Mouse (Mus musculus): Measurements from ENCODE around the gene Ewsr1. TPM values are rescaled to one million over a fixed set of nuclear protein-coding genes. Genes with fewer than 3 reads are reported as not detected.

Ewsr1 gene
- total and polyA plus RNA-seq, 3 experiments = 452 to 1,336 (median 570) TPM

GRCm38 (mm10) chr11:5074882-5075281 lies 24.2 kb downstream of the Ewsr1 start:
- peak; percentile 69 for DNase-seq (ENCODE audit: low read depth, low spot score)

DNA sequence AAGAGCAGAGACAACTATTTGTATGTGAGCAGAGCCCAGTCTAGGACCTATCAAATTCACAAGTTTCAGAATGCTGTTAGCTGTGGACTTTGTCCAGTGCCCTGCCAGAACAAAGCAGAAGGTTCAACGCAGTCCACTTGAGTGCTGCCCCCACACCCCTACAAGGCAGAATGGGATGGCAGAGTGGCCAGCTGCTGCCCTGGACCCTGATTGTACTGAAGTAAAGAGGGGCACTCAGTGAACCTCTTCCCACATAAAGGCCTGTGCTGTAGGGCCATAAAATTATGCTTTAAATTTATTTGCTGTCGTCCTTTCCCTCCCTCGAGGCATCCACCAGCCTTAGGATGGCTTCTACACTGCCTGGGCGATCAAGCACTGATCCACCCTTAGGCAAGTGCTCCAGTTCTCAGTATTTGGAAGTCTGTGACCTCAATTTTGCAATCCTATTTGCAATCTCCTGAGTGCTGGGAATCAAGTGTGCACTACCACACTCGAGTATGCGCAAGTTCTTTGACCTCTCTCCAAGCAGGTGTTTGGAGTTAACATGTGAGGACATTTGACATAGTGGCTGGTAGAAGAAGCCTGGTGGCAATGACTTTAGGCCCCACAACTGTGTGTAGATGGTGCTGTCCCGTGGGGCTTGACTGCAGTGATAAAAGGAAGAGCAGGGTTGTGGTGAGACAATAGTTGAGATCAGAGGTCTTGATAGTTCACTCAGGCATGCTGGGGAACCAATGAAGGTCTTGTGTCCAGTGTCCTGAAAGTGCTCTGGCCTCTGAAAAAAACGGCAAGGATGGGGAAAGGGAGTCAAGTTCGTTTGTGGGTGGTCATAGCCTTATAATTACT lies 30.7 kb downstream of the Ewsr1 start:
- TF ChIP-seq ZMIZ1 (IDR thresholded peaks at IDR 0.05; ENCODE audit: low read depth, low read length) = peak; percentile 58; the same call in 1 of the 2 replicates
- peak; percentile 35 for TF ChIP-seq TAL1 (IDR thresholded peaks at IDR 0.05; ENCODE audit: low read length)
- peak; percentile 97 for TF ChIP-seq POLR2AphosphoS2 (IDR thresholded peaks at IDR 0.05; ENCODE audit: low read length)
- no peak; the same call in 1 of the 2 replicates for TF ChIP-seq RCOR1 (IDR thresholded peaks at IDR 0.05; ENCODE audit: low read depth, low read length)
- peak; percentile 80 for TF ChIP-seq GATA1 (IDR thresholded peaks at IDR 0.05; ENCODE audit: low read depth, low read length)
- TF ChIP-seq EP300 (IDR thresholded peaks at IDR 0.05; ENCODE audit: low read depth in 1 of 2, low read length in 2 of 2) = peak in 1 of 2 experiments; percentile 44; a peak in 2 of 4 replicates
- TF ChIP-seq TCF12 (IDR thresholded peaks at IDR 0.05; ENCODE audit: low read depth, low read length) = 0 out of 2 replicates have a peak, but pooled peaks have one; percentile 4
- TF ChIP-seq MYB (IDR thresholded peaks at IDR 0.05; ENCODE audit: low read depth, low read length) = 0 out of 2 replicates have a peak, but pooled peaks have one; percentile 5
- 0 out of 2 replicates have a peak, but pooled peaks have one; percentile 1 for TF ChIP-seq SMC3 (IDR thresholded peaks at IDR 0.05; ENCODE audit: low read depth, low read length)
- TF ChIP-seq BHLHE40 (IDR thresholded peaks at IDR 0.05; ENCODE audit: borderline replicate concordance, low read depth, low read length) = no peak
- TF ChIP-seq MXI1 (IDR thresholded peaks at IDR 0.05; ENCODE audit: low read depth, low read length) = no peak
- peak in 1 of 2 experiments; percentile 44; a peak in 2 of 4 replicates for TF ChIP-seq POLR2A (IDR thresholded peaks at IDR 0.05; ENCODE audit: control insufficient read depth in 1 of 2, insufficient read depth in 1 of 2, low read depth in 1 of 2, low read length in 2 of 2, poor library complexity in 1 of 2)
- TF ChIP-seq ZKSCAN1 (IDR thresholded peaks at IDR 0.05; ENCODE audit: low read depth, low read length) = no peak
- H3K4me3 ChIP-seq (ENCODE audit: control insufficient read depth in 1 of 2, insufficient read depth in 1 of 2, low read depth in 2 of 2, low read length in 2 of 2) = no peak overlapping the region
- H3K9ac ChIP-seq (ENCODE audit: control insufficient read depth, low read depth, low read length, poor library complexity, severe bottlenecking) = no peak overlapping the region
- no peaks in the 10 kb centered on the region for H3K9me3 ChIP-seq (replicated peaks; ENCODE audit: insufficient read depth, low read length)
- DNase-seq (ENCODE audit: low read depth, low spot score) = peak; percentile 73
- H3K27me3 ChIP-seq (ENCODE audit: control insufficient read depth in 1 of 2, insufficient read depth in 2 of 2, low read length in 2 of 2) = no peaks in the 10 kb centered on the region
- H3K27ac ChIP-seq (ENCODE audit: control insufficient read depth, low read depth, low read length) = peak overlapping the region; percentile 32
- peaks cover 8% of the 10 kb centered on the region for H3K79me2 ChIP-seq (ENCODE audit: control insufficient read depth, insufficient read depth, low read length, poor library complexity)
- H3K36me3 ChIP-seq (ENCODE audit: control insufficient read depth in 1 of 2, insufficient read depth in 2 of 2, low read length in 2 of 2) = peaks cover 21 to 30% of the 10 kb centered on the region in 2 experiments
- peaks cover 6 to 30% of the 10 kb centered on the region in 2 experiments for H3K4me1 ChIP-seq (ENCODE audit: control insufficient read depth in 1 of 2, insufficient read depth in 2 of 2, low read length in 2 of 2)

More at GRCm38 (mm10) chr11:5074882-5075281, 24.2 kb downstream of the Ewsr1 start:
- peaks cover 5 to 63% of the 10 kb centered on the region in 2 experiments for H3K36me3 ChIP-seq (ENCODE audit: control insufficient read depth in 1 of 2, insufficient read depth in 2 of 2, low read length in 2 of 2)
- H3K4me3 ChIP-seq (ENCODE audit: control insufficient read depth in 1 of 2, insufficient read depth in 1 of 2, low read depth in 2 of 2, low read length in 2 of 2) = no peak overlapping the region
- TF ChIP-seq MYC (IDR thresholded peaks at IDR 0.05; ENCODE audit: low read depth, low read length) (0 out of 2 replicates have a peak, but pooled peaks have one; percentile 31), MYB (IDR thresholded peaks at IDR 0.05; ENCODE audit: low read depth, low read length) (no peak), CHD1 (IDR thresholded peaks at IDR 0.05; ENCODE audit: low read depth, low read length) (no peak), CTCF (IDR thresholded peaks at IDR 0.05 in 2 of 3, conservative IDR thresholded peaks at IDR 0.05 in 1 of 3; ENCODE audit: control insufficient read depth in 1 of 3, insufficient read depth in 1 of 3, low read depth in 2 of 3, low read length in 3 of 3, poor library complexity in 1 of 3, severe bottlenecking in 1 of 3) (peak; percentile 48 to 59 (median 54)), POLR2A (IDR thresholded peaks at IDR 0.05; ENCODE audit: control insufficient read depth in 1 of 2, insufficient read depth in 1 of 2, low read depth in 1 of 2, low read length in 2 of 2, poor library complexity in 1 of 2) (peak in 1 of 2 experiments; percentile 19; a peak in 1 of 4 replicates)
- H3K9me3 ChIP-seq (replicated peaks; ENCODE audit: insufficient read depth, low read length) = no peaks in the 10 kb centered on the region
- peaks cover 5% of the 10 kb centered on the region for H3K79me2 ChIP-seq (ENCODE audit: control insufficient read depth, insufficient read depth, low read length, poor library complexity)
- no peaks in the 10 kb centered on the region for H3K27me3 ChIP-seq (ENCODE audit: control insufficient read depth in 1 of 2, insufficient read depth in 2 of 2, low read length in 2 of 2)
- H3K27ac ChIP-seq (ENCODE audit: control insufficient read depth, low read depth, low read length) = no peak overlapping the region
- H3K9ac ChIP-seq (ENCODE audit: control insufficient read depth, low read depth, low read length, poor library complexity, severe bottlenecking) = no peak overlapping the region
- no peaks in the 10 kb centered on the region for H3K4me1 ChIP-seq (ENCODE audit: control insufficient read depth in 1 of 2, insufficient read depth in 2 of 2, low read length in 2 of 2)
